Mouse (Mus musculus) MEL (cell line): ENCODE measurements around the gene Gpr179. TPM values are rescaled to one million over a fixed set of nuclear protein-coding genes. Genes with fewer than 3 reads are reported as not detected.
"Not testable (repeated sequence)": the region's sequence is repeated elsewhere in the genome, so short reads cannot be mapped to it uniquely, and the experiment has no call there.

Experiments used
- DNase-seq: peaks from one replicate; pipeline ENCODE4 v3.0.0; 2011; ENCODE audit warnings: low read depth, low spot score
- H3K27ac ChIP-seq: 2 replicates; pipeline ENCODE4 v1.5.1; 2012; ENCODE audit warnings: low read depth, mild to moderate bottlenecking, control low read depth, low read length, moderate library complexity; ENCODE audit not compliant: control insufficient read depth
- H3K27me3 ChIP-seq, 2 experiments: fragments of 150-350 bp in 1 of 2; sonication (generic) in 1 of 2; 2 replicates each; pipeline ENCODE4 v1.6.1; 2012; ENCODE audit warnings: low read length in 2 of 2, mild to moderate bottlenecking in 2 of 2, improper control_type of control experiment in 1 of 2, moderate library complexity in 1 of 2; ENCODE audit not compliant: insufficient read depth in 2 of 2, control insufficient read depth in 1 of 2
- H3K36me3 ChIP-seq, 2 experiments: 2 replicates each; pipeline ENCODE4 v1.6.1; 2012 to 2014; ENCODE audit warnings: low read length in 2 of 2, improper control_type of control experiment in 1 of 2, inconsistent platforms in 1 of 2, mild to moderate bottlenecking in 1 of 2; ENCODE audit not compliant: insufficient read depth in 2 of 2, control insufficient read depth in 1 of 2
- H3K4me1 ChIP-seq, 2 experiments: fragments of 150-350 bp in 1 of 2; sonication (generic) in 1 of 2; 2 replicates each; pipeline ENCODE4 v1.6.1; 2012; ENCODE audit warnings: low read length in 2 of 2, improper control_type of control experiment in 1 of 2, mild to moderate bottlenecking in 1 of 2; ENCODE audit not compliant: insufficient read depth in 2 of 2, control insufficient read depth in 1 of 2
- H3K4me3 ChIP-seq, 2 experiments: fragments of 150-350 bp in 1 of 2; sonication (generic) in 1 of 2; 2 replicates each; pipeline ENCODE4 v1.5.1; 2012; ENCODE audit warnings: low read depth in 2 of 2, low read length in 2 of 2, mild to moderate bottlenecking in 2 of 2, moderate library complexity in 2 of 2, control low read depth in 1 of 2, improper control_type of control experiment in 1 of 2; ENCODE audit not compliant: control insufficient read depth in 1 of 2, insufficient read depth in 1 of 2
- H3K79me2 ChIP-seq: 2 replicates; pipeline ENCODE4 v1.6.1; 2012; ENCODE audit warnings: mild to moderate bottlenecking, low read length, moderate library complexity; ENCODE audit not compliant: control insufficient read depth, poor library complexity, insufficient read depth
- H3K9ac ChIP-seq: 2 replicates; pipeline ENCODE4 v1.6.1; 2012; ENCODE audit warnings: low read depth, mild to moderate bottlenecking, control low read depth, low read length, moderate library complexity; ENCODE audit not compliant: control insufficient read depth, poor library complexity, severe bottlenecking
- H3K9me3 ChIP-seq: fragments of 150-350 bp; sonication (generic); replicated peaks from 2 replicates; pipeline ENCODE4 v1.6.1; 2012; ENCODE audit warnings: mild to moderate bottlenecking, low read length, improper control_type of control experiment, moderate library complexity; ENCODE audit not compliant: insufficient read depth
- CTCF ChIP-seq, 3 experiments: IDR thresholded peaks in 2 of 3; conservative IDR thresholded peaks in 1 of 3; 2 replicates each; pipeline ENCODE4 v1.5.1; 2011 to 2012; ENCODE audit warnings: low read length in 3 of 3, low read depth in 2 of 3, mild to moderate bottlenecking in 2 of 3, improper control_type of control experiment in 1 of 3, inconsistent platforms in 1 of 3, mixed read lengths in 1 of 3, moderate library complexity in 1 of 3; ENCODE audit not compliant: control insufficient read depth in 1 of 3, insufficient read depth in 1 of 3, poor library complexity in 1 of 3, severe bottlenecking in 1 of 3
- ELF1 ChIP-seq: IDR thresholded peaks from 2 replicates; pipeline ENCODE4 v1.6.1; 2014; ENCODE audit warnings: low read depth, mild to moderate bottlenecking, inconsistent platforms, low read length, improper control_type of control experiment, moderate library complexity
- ETS1 ChIP-seq: IDR thresholded peaks from 2 replicates; pipeline ENCODE4 v1.6.1; 2012; ENCODE audit warnings: low read depth, mild to moderate bottlenecking, inconsistent platforms, low read length, improper control_type of control experiment, moderate library complexity
- GATA1 ChIP-seq: IDR thresholded peaks from 2 replicates; pipeline ENCODE4 v1.6.1; 2011; ENCODE audit warnings: low read depth, low read length, improper control_type of control experiment
- KAT2A ChIP-seq: conservative IDR thresholded peaks from 2 replicates; pipeline ENCODE4 v1.6.1; 2012; ENCODE audit warnings: low read depth, low read length, improper control_type of control experiment, inconsistent platforms
- MYC ChIP-seq: IDR thresholded peaks from 2 replicates; pipeline ENCODE4 v1.6.1; 2011; ENCODE audit warnings: low read depth, mild to moderate bottlenecking, low read length, improper control_type of control experiment, moderate library complexity
- RAD21 ChIP-seq: IDR thresholded peaks from 2 replicates; pipeline ENCODE4 v1.6.1; 2011; ENCODE audit warnings: mild to moderate bottlenecking, low read depth, low read length, improper control_type of control experiment
- SMC3 ChIP-seq: IDR thresholded peaks from 2 replicates; pipeline ENCODE4 v1.6.1; 2011; ENCODE audit warnings: low read depth, low read length, improper control_type of control experiment
- TBP ChIP-seq: IDR thresholded peaks from 2 replicates; pipeline ENCODE4 v1.8.0; 2011; ENCODE audit warnings: low read depth, low read length, improper control_type of control experiment
- ZC3H11A ChIP-seq: IDR thresholded peaks from 2 replicates; pipeline ENCODE4 v1.6.1; 2012; ENCODE audit warnings: low read depth, mild to moderate bottlenecking, inconsistent platforms, low read length, improper control_type of control experiment
- polyA plus RNA-seq, 2 experiments: library from polyadenylated mRNA; stranded (reverse) in 1 of 2; unstranded in 1 of 2; fragments of >175 nt in 1 of 2; fragments of >200 nt in 1 of 2; gene quantifications; 2 replicates each; pipeline versions ENCODE4 v1.2.1 to v1.2.4; 2012; ENCODE audit warnings: low replicate concordance in 2 of 2, low read depth in 1 of 2; ENCODE audit not compliant: insufficient read length in 2 of 2, insufficient read depth in 1 of 2, missing spikeins in 1 of 2
- total RNA-seq: library from RNA; depleted of rRNA; stranded (reverse); fragments of 300-350 nt; gene quantifications from 2 replicates; pipeline ENCODE4 v1.2.3, GENCODE M21; 2012

The Gpr179 gene
- total and polyA plus RNA-seq, 3 experiments = 0.01 to 0.04 TPM; not detected in 1

- H3K9ac ChIP-seq = no peak overlapping the region
- H3K9me3 ChIP-seq = no peaks in the 10 kb centered on the region
- DNase-seq = peak; percentile 46
- H3K4me3 ChIP-seq = no peak overlapping the region
- H3K36me3 ChIP-seq = peaks cover 0 to 6% of the 10 kb centered on the region in 2 experiments; a peak in 2 of 4 replicates
- no peak overlapping the region for H3K27ac ChIP-seq
- H3K4me1 ChIP-seq = no peaks in the 10 kb centered on the region
- H3K79me2 ChIP-seq = no peaks in the 10 kb centered on the region
- TF ChIP-seq SMC3 (peak; percentile 42), GATA1 (no peak), MYC (0 out of 2 replicates have a peak, but pooled peaks have one; percentile 43), KAT2A (no peak), ELF1 (no peak), ETS1 (no peak), CTCF (IDR thresholded peaks at IDR 0.05 in 2 of 3, conservative IDR thresholded peaks at IDR 0.05 in 1 of 3; ENCODE audit: control insufficient read depth in 1 of 3, insufficient read depth in 1 of 3, low read depth in 2 of 3, low read length in 3 of 3, poor library complexity in 1 of 3, severe bottlenecking in 1 of 3) (peak in 2 of 3 experiments; percentile 1 to 58; a peak in 2 of 6 replicates)
- TF ChIP-seq, all 39 proteins: peak for 3
- no peaks in the 10 kb centered on the region for H3K27me3 ChIP-seq
Observed at GRCm38 (mm10) chr11:97330315-97330714, 21.6 kb downstream of the Gpr179 start.

GRCm38 (mm10) chr11:97328148-97328547, 23.7 kb downstream of the Gpr179 start:
- TF ChIP-seq KAT2A = no peak
- peak; percentile 68 for TF ChIP-seq RAD21
- peak; percentile 75 for TF ChIP-seq SMC3
- TF ChIP-seq CTCF (IDR thresholded peaks at IDR 0.05 in 2 of 3, conservative IDR thresholded peaks at IDR 0.05 in 1 of 3; ENCODE audit: control insufficient read depth in 1 of 3, insufficient read depth in 1 of 3, low read depth in 2 of 3, low read length in 3 of 3, poor library complexity in 1 of 3, severe bottlenecking in 1 of 3) = peak; percentile 88 to 99 (median 96)
- 0 out of 2 replicates have a peak, but pooled peaks have one; percentile 49 for TF ChIP-seq ZC3H11A
- DNase-seq = peak; percentile 85
- Histone ChIP-seq H3K27ac (no peak overlapping the region), H3K9ac (no peak overlapping the region), H3K27me3 (no peaks in the 10 kb centered on the region), H3K4me3 (no peak overlapping the region), H3K9me3 (no peaks in the 10 kb centered on the region), H3K79me2 (no peaks in the 10 kb centered on the region), H3K36me3 (peaks cover 0 to 16% of the 10 kb centered on the region in 2 experiments; a peak in 2 of 4 replicates), H3K4me1 (no peaks in the 10 kb centered on the region)

GRCm38 (mm10) chr11:97325224-97325623, 26.7 kb downstream of the Gpr179 start:
- Histone ChIP-seq H3K79me2 (no peaks in the 10 kb centered on the region), H3K27ac (no peak overlapping the region), H3K4me1 (no peaks in the 10 kb centered on the region), H3K27me3 (no peaks in the 10 kb centered on the region), H3K9me3 (no peaks in the 10 kb centered on the region), H3K4me3 (no peak overlapping the region), H3K9ac (no peak overlapping the region), H3K36me3 (peaks cover 0 to 23% of the 10 kb centered on the region in 2 experiments; a peak in 2 of 4 replicates)
- DNase-seq = peak; percentile 71
- TF ChIP-seq TBP (peak; percentile 45; the same call in 1 of the 2 replicates), CTCF (IDR thresholded peaks at IDR 0.05 in 2 of 3, conservative IDR thresholded peaks at IDR 0.05 in 1 of 3; ENCODE audit: control insufficient read depth in 1 of 3, insufficient read depth in 1 of 3, low read depth in 2 of 3, low read length in 3 of 3, poor library complexity in 1 of 3, severe bottlenecking in 1 of 3) (peak; percentile 53 to 75 (median 72)), ZC3H11A (no peak)

- H3K4me1 ChIP-seq, DNase-seq, H3K9ac ChIP-seq, H3K79me2 ChIP-seq, H3K9me3 ChIP-seq, H3K4me3 ChIP-seq, H3K27ac ChIP-seq, H3K27me3 ChIP-seq: not testable (repeated sequence)
- peaks cover 4 to 21% of the 10 kb centered on the region in 2 experiments for H3K36me3 ChIP-seq
Observed at GRCm38 (mm10) chr11:97321894-97322600, 29.8 kb downstream of the Gpr179 start.
